Mouse (Mus musculus): ENCODE measurements around the gene Apoc3.

DNA sequence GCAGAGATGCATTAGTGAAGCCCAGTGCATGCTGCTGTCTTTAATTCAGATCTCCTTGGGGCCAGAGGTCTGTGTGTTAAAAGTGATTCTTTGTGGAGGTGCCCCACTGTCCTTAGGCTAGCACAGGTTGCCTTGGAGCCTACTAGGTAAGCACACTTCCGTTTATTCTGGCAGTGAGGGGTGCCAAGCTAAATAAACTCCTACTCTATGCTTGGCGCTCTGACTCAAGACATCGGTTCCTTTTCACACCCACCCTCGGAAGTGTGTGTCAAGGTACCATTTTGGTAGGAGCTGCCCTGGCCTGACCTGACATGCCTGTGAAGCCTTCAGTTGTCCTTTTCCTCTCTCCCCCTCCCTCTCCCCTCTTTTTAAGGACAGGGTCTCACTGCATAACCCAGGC, 21.2 kb downstream of the Apoc3 start:
- no peak for TF ChIP-seq CTCF (IDR thresholded peaks at IDR 0.05; ENCODE audit: low read depth)
- no peak for TF ChIP-seq EP300 (IDR thresholded peaks at IDR 0.05; ENCODE audit: low read depth)
